Mouse (Mus musculus) megakaryocyte-erythroid progenitor cell, adult 5-6 weeks (primary cell): Measurements from ENCODE around the gene Tspan5. TPM values are rescaled to one million over a fixed set of nuclear protein-coding genes. Genes with fewer than 3 reads are reported as not detected.

Experiments used
- ATAC-seq: replicated peaks from 2 replicates; pipeline ENCODE4 v1.8.0; 2016; ENCODE audit warnings: mild to moderate bottlenecking, inconsistent platforms; ENCODE audit not compliant: severe bottlenecking, poor library complexity, low FRiP score, low TSS enrichment
- total RNA-seq, 2 experiments: library from RNA; stranded (forward) in 1 of 2; stranded (reverse) in 1 of 2; fragments of 200-1000, 215-1000 nt in 1 of 2; fragments of >200 nt in 1 of 2; fragmentation: Nextera tagmentation in 1 of 2; gene quantifications; 2 replicates each; pipeline ENCODE4 v1.2.3; 2014 to 2017

The Tspan5 gene
- total RNA-seq, 2 experiments from 2014 or later, result 1.8 to 7.5 TPM

DNA sequence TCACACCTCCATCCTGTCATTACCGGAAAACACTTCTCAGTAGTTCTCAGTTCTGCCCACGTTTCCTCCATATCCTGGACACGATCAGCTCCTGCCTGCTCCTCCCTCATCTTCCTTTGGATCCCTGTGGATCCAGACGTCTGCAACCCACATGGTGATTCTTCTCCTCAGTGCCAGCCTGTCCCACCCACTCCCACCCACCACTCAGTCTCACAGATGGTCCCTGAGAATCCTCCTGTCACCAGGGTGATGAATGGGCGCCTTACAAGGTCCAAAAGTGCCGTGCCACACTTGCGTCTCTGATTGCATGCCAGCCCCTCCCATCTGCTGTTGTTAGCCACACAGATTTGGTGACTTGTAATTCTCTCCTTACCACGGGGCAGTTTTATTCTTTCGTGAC is 119.0 kb downstream of the Tspan5 start:
- no peak for ATAC-seq

GRCm38 (mm10) chr3:138861589-138861988 is 119.6 kb downstream of the Tspan5 start:
- no peak for ATAC-seq

GRCm38 (mm10) chr3:138864166-138864648 is 122.2 kb downstream of the Tspan5 start:
- ATAC-seq, result no peak

DNA sequence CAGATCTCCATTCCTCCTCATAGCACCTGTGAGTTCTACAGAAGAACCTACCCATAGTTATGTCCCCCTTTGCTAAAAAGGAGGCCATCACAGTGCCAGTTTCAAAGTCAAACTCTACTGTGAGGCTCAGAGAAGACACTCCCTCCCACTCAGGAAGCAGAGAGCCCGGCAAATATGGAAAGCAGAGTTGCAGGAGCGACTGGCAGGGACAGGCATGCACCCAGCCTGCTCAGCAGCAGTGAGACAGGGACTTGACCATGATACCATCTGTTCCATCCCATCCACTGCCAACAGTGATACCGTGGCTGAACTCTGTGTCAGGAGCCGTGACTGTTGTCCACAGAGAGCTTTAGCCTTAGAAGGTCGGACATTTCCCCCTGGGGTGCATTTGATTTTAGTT is 123.3 kb downstream of the Tspan5 start:
- ATAC-seq, result no peak

DNA sequence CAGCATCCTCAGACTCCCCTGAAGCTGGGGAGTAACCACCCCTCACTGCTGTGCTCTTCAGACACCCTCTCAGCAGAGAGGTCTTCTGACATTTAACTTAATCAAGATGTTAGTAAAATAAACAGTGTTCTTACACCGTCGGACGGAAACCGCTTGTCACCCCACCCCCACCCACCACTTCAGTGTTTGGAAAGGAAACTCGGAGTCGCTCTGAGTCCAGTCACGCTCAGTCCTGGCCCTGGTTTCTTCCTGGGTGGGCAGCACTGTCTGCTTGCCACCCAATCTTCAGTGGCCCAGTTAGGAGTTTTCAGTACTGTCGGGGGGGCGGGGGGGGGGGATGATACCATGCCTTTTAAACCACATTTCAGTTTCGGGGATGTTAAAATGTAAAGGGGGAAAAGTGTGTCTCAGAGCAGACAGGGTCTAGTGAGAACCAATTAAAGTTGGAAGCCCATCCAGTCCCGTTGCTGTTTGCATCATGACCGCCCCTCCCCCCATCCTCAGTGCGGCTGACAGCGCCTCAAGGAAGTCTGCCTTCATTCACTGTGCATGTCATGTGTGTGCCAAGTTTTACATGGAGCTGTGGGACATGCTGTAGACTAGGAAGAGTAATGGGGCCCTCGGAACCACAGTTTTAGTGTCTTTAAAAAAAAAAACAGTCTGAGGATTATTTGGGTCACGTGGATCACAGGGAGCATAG is 125.3 kb downstream of the Tspan5 start:
- ATAC-seq, result no peak

GRCm38 (mm10) chr3:138868409-138868808 is 126.4 kb downstream of the Tspan5 start:
- no peak for ATAC-seq

GRCm38 (mm10) chr3:138875282-138875681 is 133.3 kb downstream of the Tspan5 start:
- ATAC-seq, result no peak

GRCm38 (mm10) chr3:138875936-138876335 is 133.9 kb downstream of the Tspan5 start:
- ATAC-seq, result no peak

- no peak for ATAC-seq
Measured at GRCm38 (mm10) chr3:138876418-138876817, 134.4 kb downstream of the Tspan5 start.

DNA sequence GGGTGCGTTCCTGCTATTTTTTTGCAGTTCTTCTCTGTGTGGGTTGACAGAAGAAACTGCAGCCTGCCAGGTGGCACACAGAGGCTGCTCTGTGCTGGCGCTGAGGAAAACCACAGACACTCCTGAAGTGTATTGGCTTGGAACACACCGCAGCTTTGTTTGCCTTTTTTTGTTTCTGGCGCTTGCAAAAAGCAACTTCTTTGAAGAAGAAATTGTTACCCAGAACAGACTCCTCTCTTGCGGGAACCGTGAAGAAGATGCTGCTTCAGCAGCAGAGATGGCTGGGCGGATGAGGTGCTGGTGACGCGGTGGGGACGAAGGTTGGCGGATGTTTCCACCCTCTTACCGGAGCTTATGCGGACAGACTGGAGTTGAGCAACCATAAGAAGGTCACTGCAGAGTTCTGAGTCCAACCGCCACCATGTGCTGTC is 135.0 kb downstream of the Tspan5 start:
- ATAC-seq, result no peak

- no peak for ATAC-seq
Measured at GRCm38 (mm10) chr3:138877741-138878140, 135.7 kb downstream of the Tspan5 start.

DNA sequence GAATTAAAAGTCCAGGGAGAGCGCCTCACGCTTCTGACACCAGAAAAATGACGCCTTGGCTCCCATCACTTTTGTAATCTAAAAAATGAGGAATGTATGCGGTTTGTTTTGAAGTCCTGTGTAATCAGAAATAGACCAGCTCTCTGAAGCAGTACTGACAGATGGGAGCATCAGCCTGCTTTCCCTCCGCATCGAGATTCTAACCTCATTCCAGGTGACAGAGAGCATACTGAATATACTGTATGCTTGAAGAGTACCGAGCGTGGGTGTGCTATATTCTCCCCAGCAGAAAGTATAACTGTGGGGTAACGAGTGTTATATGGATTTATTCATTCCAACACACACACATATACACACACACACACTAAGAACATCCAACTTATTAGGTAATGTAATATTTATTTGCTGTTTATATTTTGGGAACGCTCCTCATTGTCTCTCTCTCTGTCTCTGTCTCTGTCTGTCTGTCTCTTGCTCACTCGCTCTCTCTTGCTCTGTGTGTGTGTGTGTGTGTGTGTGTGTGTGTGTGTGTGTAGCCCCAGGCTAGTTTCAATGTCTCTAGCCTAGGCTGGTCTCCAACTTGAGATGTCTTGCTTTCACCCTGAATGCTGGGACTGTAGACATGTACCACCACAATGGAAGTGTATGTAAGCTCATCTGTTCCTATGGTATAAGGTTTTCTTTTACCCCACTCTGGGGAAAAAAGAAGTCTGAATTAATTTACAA is 139.2 kb downstream of the Tspan5 start:
- ATAC-seq, result 0 out of 2 replicates have a peak, but pooled peaks have one; percentile 35

DNA sequence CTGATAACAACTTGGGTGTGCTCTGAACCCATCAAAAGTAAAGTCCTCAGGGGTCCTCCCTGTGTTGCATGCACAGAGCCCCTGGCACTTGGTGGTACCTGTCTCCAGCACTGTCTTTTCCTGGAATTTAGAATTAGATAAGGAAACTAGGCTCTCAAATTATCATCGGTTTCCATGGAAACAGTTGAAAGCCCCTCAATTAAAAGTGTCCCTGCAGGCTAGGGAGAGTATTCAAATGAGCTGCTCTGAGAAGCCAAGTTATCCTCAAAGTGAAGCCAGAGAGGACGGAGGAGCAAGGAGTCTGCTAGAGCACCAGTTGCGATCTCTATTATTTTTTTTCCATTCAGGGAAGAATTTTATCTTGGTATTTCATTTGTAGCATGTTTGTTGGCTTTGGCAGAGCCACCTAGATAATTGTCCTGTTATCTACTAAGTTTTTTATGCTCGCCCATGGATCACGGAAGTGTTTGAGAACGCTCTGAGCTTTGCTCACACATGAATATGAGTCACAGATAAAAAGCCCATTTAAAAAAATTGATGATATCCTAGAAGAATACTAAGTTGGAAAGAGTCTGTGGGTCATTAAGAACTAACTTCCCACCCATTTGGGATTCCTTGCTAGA is 139.8 kb downstream of the Tspan5 start:
- no peak for ATAC-seq

DNA sequence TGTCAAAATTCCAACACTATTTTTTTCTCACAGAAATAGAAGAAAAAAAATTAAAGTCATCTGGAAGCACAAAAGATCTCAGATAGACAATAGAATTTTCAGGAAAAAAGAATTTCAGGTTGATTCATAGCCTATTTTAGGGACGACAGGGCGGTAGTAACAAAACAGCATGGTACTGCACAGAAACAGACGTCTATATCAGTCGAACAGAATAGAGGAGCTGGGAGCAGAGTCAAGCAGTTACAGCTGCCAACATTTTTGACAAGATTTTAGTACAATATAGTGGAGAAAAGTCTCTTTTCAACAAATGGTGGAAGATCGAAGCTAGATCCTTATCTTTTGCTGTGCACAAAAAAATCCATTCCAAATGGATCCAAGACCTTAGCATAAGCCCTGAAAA is 144.1 kb downstream of the Tspan5 start:
- ATAC-seq, result no peak

DNA sequence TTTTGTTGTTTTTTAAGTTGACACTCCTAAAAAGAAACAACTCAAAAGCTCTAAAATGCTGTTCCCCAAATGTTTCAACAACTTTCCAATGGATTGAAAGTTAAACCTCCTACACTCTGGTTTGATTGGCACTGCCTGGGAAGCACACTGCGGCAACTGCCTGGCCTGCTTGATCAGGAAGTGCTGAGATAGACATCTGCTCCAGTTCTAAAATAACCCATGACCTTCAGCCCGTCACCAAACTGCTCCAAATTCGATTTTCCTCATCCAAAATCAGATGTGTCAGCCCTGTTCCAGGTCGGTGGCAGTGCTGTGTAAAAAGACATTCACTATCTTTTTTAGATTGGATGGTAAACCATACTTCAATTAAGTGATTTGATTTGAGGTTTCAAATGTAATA is 147.2 kb downstream of the Tspan5 start:
- ATAC-seq, result no peak

DNA sequence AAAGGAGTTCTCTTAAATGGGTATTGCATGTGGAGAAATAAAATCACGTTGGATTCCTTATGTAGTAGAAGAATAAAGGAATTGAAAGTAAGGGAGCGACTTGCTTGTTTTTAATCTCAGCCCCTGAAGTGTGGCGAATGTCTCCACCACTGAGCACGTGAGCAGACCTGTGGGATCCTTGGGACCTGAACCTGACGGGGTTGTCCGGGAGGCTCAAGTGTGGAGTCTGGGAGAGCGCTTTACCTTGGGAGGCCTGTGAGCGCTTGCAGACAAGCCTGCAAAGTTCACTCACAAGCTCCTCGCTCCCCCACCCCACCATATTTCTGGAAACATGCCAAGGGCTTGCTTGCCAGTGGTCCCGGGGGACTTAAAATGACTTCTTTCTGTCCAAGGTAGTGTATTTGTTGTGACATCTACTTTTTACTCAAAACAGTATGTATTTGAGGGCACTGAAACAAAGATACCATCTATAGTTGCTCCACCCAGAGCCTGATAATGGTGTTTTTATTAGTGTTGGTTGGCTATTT is 147.8 kb downstream of the Tspan5 start:
- ATAC-seq, result no peak

DNA sequence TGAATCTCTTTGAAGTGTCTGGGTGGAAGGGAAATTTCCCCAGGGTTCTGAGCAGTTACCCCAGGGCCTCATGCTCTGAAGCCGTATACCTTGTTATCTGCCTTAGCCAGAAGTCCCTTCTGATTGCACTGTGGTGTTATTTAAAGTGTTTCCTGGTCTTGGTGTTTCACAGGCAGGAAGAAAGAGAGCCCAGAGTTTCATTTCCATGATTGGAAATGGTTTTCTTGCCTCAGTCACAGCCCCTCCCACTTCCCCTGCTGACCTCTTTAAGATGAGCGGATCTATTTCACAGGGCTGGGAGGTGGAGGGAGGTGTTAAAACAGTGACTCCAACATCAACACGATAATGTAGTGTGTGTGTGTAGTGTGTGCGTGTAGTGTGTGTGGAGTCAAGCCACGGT is 151.5 kb downstream of the Tspan5 start:
- ATAC-seq, result peak; percentile 78

DNA sequence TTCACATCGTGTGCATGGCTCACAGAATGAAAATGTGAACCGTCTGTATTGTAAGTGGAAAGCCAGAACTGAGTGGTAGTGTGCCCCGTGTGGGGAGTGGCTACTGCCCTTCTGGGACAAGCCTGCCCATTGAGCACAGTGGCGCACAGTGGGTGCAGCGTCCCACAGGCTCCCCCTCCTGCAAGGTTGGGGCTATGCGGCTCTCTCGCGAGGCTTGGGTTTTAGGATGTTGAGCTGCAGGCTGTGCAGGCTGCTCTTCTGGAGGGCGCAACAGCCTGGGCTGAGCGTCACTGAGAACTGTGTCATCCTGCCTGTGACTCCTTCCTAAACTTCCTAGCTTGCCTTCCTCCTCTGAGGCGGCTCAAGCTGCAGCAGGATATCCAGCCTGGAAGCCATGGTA is 155.5 kb downstream of the Tspan5 start:
- no peak for ATAC-seq

- ATAC-seq, result no peak
Measured at GRCm38 (mm10) chr3:138898055-138898454, 156.1 kb downstream of the Tspan5 start.

DNA sequence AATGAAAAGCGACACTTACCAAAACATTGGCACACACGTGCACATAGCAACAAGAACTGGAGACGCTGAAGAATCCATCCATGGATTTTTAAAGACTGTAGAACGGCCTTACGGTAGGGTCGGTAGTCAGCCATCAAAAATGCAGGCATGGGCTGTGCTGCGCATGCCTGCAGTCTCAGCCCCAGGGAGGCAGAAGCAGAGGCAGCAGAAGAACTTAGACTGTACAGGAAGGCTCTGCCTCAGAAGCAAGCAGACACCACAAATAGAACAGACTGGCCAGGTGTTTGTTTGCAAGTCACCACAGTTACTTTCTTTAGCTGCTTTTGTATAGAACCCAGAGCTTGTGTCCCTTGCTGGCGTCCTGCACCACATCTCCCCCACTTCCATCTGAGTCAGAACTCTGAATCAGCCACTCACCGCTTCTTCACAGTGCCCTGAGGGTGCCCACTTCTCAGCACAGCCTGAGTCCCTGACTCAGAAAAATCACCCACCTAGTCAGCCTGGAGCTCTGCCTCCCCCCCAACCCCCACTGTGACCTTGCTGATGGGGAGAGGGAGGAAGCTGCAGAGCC is 158.7 kb downstream of the Tspan5 start:
- no peak for ATAC-seq
